Comparison of ENCODE assay signal across 8 mouse cellular contexts in genomic region chr4:135152834-135153259, GRCm38 (mm10). TPM values are rescaled to one million over a fixed set of nuclear protein-coding genes. Genes with fewer than 3 reads are reported as not detected.
DNase-seq lines count a peak whose midpoint lies in the region; ATAC-seq and TF ChIP-seq lines count a peak whose summit lies in the region.

No protein-coding gene starts in this region.

- CTCF ChIA-PET in Patski (lab: Charles Lee) = no interaction called here

- no peak overlapping the region for H3K9ac ChIP-seq in heart, embryonic 11.5 days (ENCODE audit: low read depth, low read length)
- no peak overlapping the region for H3K9ac ChIP-seq in stomach, embryonic 14.5 days (replicated peaks; ENCODE audit: low read depth, low read length)

- no peak overlapping the region for H3K27ac ChIP-seq in heart, embryonic 11.5 days (ENCODE audit: low read depth, low read length)
- H3K27ac ChIP-seq in midbrain, embryonic 10.5 days (replicated peaks) = no peak overlapping the region
- no peak overlapping the region for H3K27ac ChIP-seq in stomach, embryonic 14.5 days (ENCODE audit: low read length)

- ATAC-seq in Patski = peak; percentile 23
- no peak for ATAC-seq in heart, embryonic 11.5 days (replicated peaks; ENCODE audit: insufficient number of reproducible peaks, low FRiP score, low TSS enrichment)
- no peak for ATAC-seq in stomach, embryonic 14.5 days (ENCODE audit: insufficient number of reproducible peaks, insufficient read depth, low FRiP score, low read depth)

- peaks cover 10% of the 10 kb centered on the region for H3K4me1 ChIP-seq in heart, embryonic 11.5 days (ENCODE audit: control insufficient read depth, insufficient read depth, low read length)
- H3K4me1 ChIP-seq in midbrain, embryonic 10.5 days = peaks cover 34% of the 10 kb centered on the region
- 0 out of 2 replicates have a peak, but pooled peaks cover 5% of the 10 kb centered on the region for H3K4me1 ChIP-seq in stomach, embryonic 14.5 days (ENCODE audit: control insufficient read depth, insufficient read depth, low read length)

- no peak for TF ChIP-seq CTCF in Patski (IDR thresholded peaks at IDR 0.05)

- peak overlapping the region; percentile 41 for H3K4me3 ChIP-seq in heart, embryonic 11.5 days (ENCODE audit: low read depth, low read length)
- peak overlapping the region; percentile 46 for H3K4me3 ChIP-seq in midbrain, embryonic 10.5 days
- peak overlapping the region; percentile 36 for H3K4me3 ChIP-seq in stomach, embryonic 14.5 days (ENCODE audit: low read depth, low read length)

- H3K36me3 ChIP-seq in heart, embryonic 11.5 days (ENCODE audit: control insufficient read depth, insufficient read depth, low read length) = no peaks in the 10 kb centered on the region
- no peaks in the 10 kb centered on the region for H3K36me3 ChIP-seq in midbrain, embryonic 10.5 days
- H3K36me3 ChIP-seq in stomach, embryonic 14.5 days (ENCODE audit: control insufficient read depth, insufficient read depth, low read length) = no peaks in the 10 kb centered on the region

- DNase-seq in CD4-positive helper T cell, adult 2 months (ENCODE audit: low read depth, low spot score) = peak; percentile 77
- no peak for DNase-seq in Patski (ENCODE audit: low read depth, low spot score)
- peak; percentile 9 to 48 for DNase-seq in kidney, postnatal 36 days
- DNase-seq in midbrain, embryonic 10.5 days (ENCODE audit: low spot score) = peak; percentile 60
- DNase-seq in right cerebral cortex, adult 2 months (ENCODE audit: low spot score in 2 of 2) = no peak
- no peak for DNase-seq in urinary bladder, postnatal 14 days (ENCODE audit: low spot score)

- peak overlapping the region; percentile 64 for H3K4me2 ChIP-seq in heart, embryonic 11.5 days
- peak overlapping the region; percentile 66 for H3K4me2 ChIP-seq in stomach, embryonic 14.5 days (replicated peaks; ENCODE audit: low read depth, low read length)

- H3K27me3 ChIP-seq in Patski = no peaks in the 10 kb centered on the region
- H3K27me3 ChIP-seq in heart, embryonic 11.5 days (ENCODE audit: control insufficient read depth, insufficient read depth, low read length) = peaks cover 99% of the 10 kb centered on the region
- H3K27me3 ChIP-seq in midbrain, embryonic 10.5 days (ENCODE audit: low read depth, poor library complexity, severe bottlenecking) = peaks cover 100% of the 10 kb centered on the region
- H3K27me3 ChIP-seq in stomach, embryonic 14.5 days (ENCODE audit: control insufficient read depth, insufficient read depth, low read length) = peaks cover 74% of the 10 kb centered on the region

- POLR2A ChIA-PET in Patski (lab: Charles Lee) = no interaction called here

- WGBS in heart, embryonic 11.5 days (ENCODE audit: insufficient replicate concordance) = 1% methylated on average over 45 of the region's 45 CpGs
- under 1% methylated on average over 42 of the region's 45 CpGs for WGBS in midbrain, embryonic 10.5 days
- WGBS in stomach, embryonic 14.5 days = under 1% methylated on average over 28 of the region's 45 CpGs

- in situ Hi-C loops in Patski (cut with MboI; ENCODE audit: low pct_unique_long_range_greater_than_20kb) = loop anchor here (5.0 kb wide), 2 partner anchors 136 to 206 kb away; no protein-coding TSS in a partner anchor

- no peaks in the 10 kb centered on the region for H3K9me3 ChIP-seq in heart, embryonic 11.5 days (replicated peaks; ENCODE audit: control insufficient read depth, low read length)
- H3K9me3 ChIP-seq in midbrain, embryonic 10.5 days (replicated peaks) = no peaks in the 10 kb centered on the region
- no peaks in the 10 kb centered on the region for H3K9me3 ChIP-seq in stomach, embryonic 14.5 days (ENCODE audit: control insufficient read depth, low read depth, low read length)

RNA-seq across cellular contexts. Expression of gene Runx3, which starts 32.4 kb away (rescaled TPM):
- 8.9 TPM for polyA plus RNA-seq in Patski (2021)
- 0.06 TPM in 1 of 2 replicates, not detected in the other for polyA plus RNA-seq in heart, embryonic 11.5 days (2014; fragmentation: Nextera tagmentation; extraction: Ambion mirVana)
- polyA plus RNA-seq in midbrain, embryonic 10.5 days (2016; fragmentation: Nextera tagmentation; extraction: Ambion mirVana) = 0.04 TPM in 2 replicates
- polyA plus RNA-seq in stomach, embryonic 14.5 days (2014; fragmentation: Nextera tagmentation; extraction: Ambion mirVana) = 0.14 and 0.21 TPM in 2 replicates

Comparison
In these comparisons a context has a peak if more than half of its experiments do, and no peak if none do; other contexts are left out.
1. DNase-seq: peak in CD4-positive helper T cell, adult 2 months (single experiment), kidney, postnatal 36 days (2 of 2) and midbrain, embryonic 10.5 days (single experiment); none in Patski (single experiment), right cerebral cortex, adult 2 months (0 of 2) and urinary bladder, postnatal 14 days (single experiment).
2. Peak in every context shown above with its lines, with median percentiles within 50 percentile points of each other: H3K4me3 ChIP-seq.